Mouse (Mus musculus): Measurements from ENCODE around the gene Usp46. TPM values are rescaled to one million over a fixed set of nuclear protein-coding genes. Genes with fewer than 3 reads are reported as not detected.

Usp46 gene
- total and polyA plus RNA-seq, 3 experiments: 14.5 to 23.6 TPM; not detected in 1

GRCm38 (mm10) chr5:74067346-74067745 is 885 bp downstream of the Usp46 start:
- Histone ChIP-seq H3K9ac (ENCODE audit: control insufficient read depth, low read depth, low read length, poor library complexity, severe bottlenecking) (peak overlapping the region; percentile 95), H3K9me3 (replicated peaks; ENCODE audit: insufficient read depth, low read length) (no peaks in the 10 kb centered on the region), H3K27me3 (ENCODE audit: control insufficient read depth in 1 of 2, insufficient read depth in 2 of 2, low read length in 2 of 2) (no peaks in the 10 kb centered on the region), H3K27ac (ENCODE audit: control insufficient read depth, low read depth, low read length) (peak overlapping the region; percentile 61), H3K4me3 (ENCODE audit: control insufficient read depth in 1 of 2, insufficient read depth in 1 of 2, low read depth in 2 of 2, low read length in 2 of 2) (peak overlapping the region; percentile 66 to 96), H3K36me3 (ENCODE audit: control insufficient read depth in 1 of 2, insufficient read depth in 2 of 2, low read length in 2 of 2) (peaks cover 0 to 38% of the 10 kb centered on the region in 2 experiments; a peak in 2 of 4 replicates), H3K79me2 (ENCODE audit: control insufficient read depth, insufficient read depth, low read length, poor library complexity) (peaks cover 21% of the 10 kb centered on the region), H3K4me1 (ENCODE audit: control insufficient read depth in 1 of 2, insufficient read depth in 2 of 2, low read length in 2 of 2) (peaks cover 13 to 36% of the 10 kb centered on the region in 2 experiments)
- DNase-seq (ENCODE audit: low read depth, low spot score): peak; percentile 50
- TF ChIP-seq TAL1 (IDR thresholded peaks at IDR 0.05; ENCODE audit: low read length) (peak; percentile 21), HCFC1 (IDR thresholded peaks at IDR 0.05; ENCODE audit: low read depth, low read length) (no peak)

- Histone ChIP-seq H3K27me3 (ENCODE audit: control insufficient read depth in 1 of 2, insufficient read depth in 2 of 2, low read length in 2 of 2) (no peaks in the 10 kb centered on the region), H3K4me3 (ENCODE audit: control insufficient read depth in 1 of 2, insufficient read depth in 1 of 2, low read depth in 2 of 2, low read length in 2 of 2) (no peak overlapping the region), H3K4me1 (ENCODE audit: control insufficient read depth in 1 of 2, insufficient read depth in 2 of 2, low read length in 2 of 2) (peaks cover 19 to 42% of the 10 kb centered on the region in 2 experiments), H3K36me3 (ENCODE audit: control insufficient read depth in 1 of 2, insufficient read depth in 2 of 2, low read length in 2 of 2) (peaks cover 0 to 42% of the 10 kb centered on the region in 2 experiments; a peak in 2 of 4 replicates), H3K9ac (ENCODE audit: control insufficient read depth, low read depth, low read length, poor library complexity, severe bottlenecking) (peak overlapping the region; percentile 18), H3K79me2 (ENCODE audit: control insufficient read depth, insufficient read depth, low read length, poor library complexity) (peaks cover 23% of the 10 kb centered on the region), H3K9me3 (replicated peaks; ENCODE audit: insufficient read depth, low read length) (no peaks in the 10 kb centered on the region), H3K27ac (ENCODE audit: control insufficient read depth, low read depth, low read length) (peak overlapping the region; percentile 99)
- DNase-seq (ENCODE audit: low read depth, low spot score): peak; percentile 30
- TF ChIP-seq EP300 (IDR thresholded peaks at IDR 0.05; ENCODE audit: low read depth in 1 of 2, low read length in 2 of 2) (0 out of 4 replicates have a peak, but pooled peaks of 1 of the 2 experiments have one; percentile 5), MXI1 (IDR thresholded peaks at IDR 0.05; ENCODE audit: low read depth, low read length) (peak; percentile 78), GABPA (IDR thresholded peaks at IDR 0.05; ENCODE audit: low read depth, low read length) (no peak), SIN3A (IDR thresholded peaks at IDR 0.05; ENCODE audit: low read length) (no peak), BHLHE40 (IDR thresholded peaks at IDR 0.05; ENCODE audit: borderline replicate concordance, low read depth, low read length) (0 out of 2 replicates have a peak, but pooled peaks have one; percentile 11), TAL1 (IDR thresholded peaks at IDR 0.05; ENCODE audit: low read length) (no peak), MYC (IDR thresholded peaks at IDR 0.05; ENCODE audit: low read depth, low read length) (no peak), MAX (IDR thresholded peaks at IDR 0.05; ENCODE audit: low read length) (peak; percentile 55)
These were observed 1.7 kb downstream of the Usp46 start for GRCm38 (mm10) chr5:74066416-74067115.

GRCm38 (mm10) chr5:74065565-74066275 is 2.5 kb downstream of the Usp46 start:
- peaks cover 21 to 49% of the 10 kb centered on the region in 2 experiments for H3K4me1 ChIP-seq (ENCODE audit: control insufficient read depth in 1 of 2, insufficient read depth in 2 of 2, low read length in 2 of 2)
- peak overlapping the region; percentile 52 for H3K9ac ChIP-seq (ENCODE audit: control insufficient read depth, low read depth, low read length, poor library complexity, severe bottlenecking)
- H3K27ac ChIP-seq (ENCODE audit: control insufficient read depth, low read depth, low read length): peak overlapping the region; percentile 99
- H3K4me3 ChIP-seq (ENCODE audit: control insufficient read depth in 1 of 2, insufficient read depth in 1 of 2, low read depth in 2 of 2, low read length in 2 of 2): peak overlapping the region; percentile 27 to 50
- no peaks in the 10 kb centered on the region for H3K27me3 ChIP-seq (ENCODE audit: control insufficient read depth in 1 of 2, insufficient read depth in 2 of 2, low read length in 2 of 2)
- no peaks in the 10 kb centered on the region for H3K9me3 ChIP-seq (replicated peaks; ENCODE audit: insufficient read depth, low read length)
- peaks cover 0 to 50% of the 10 kb centered on the region in 2 experiments; a peak in 2 of 4 replicates for H3K36me3 ChIP-seq (ENCODE audit: control insufficient read depth in 1 of 2, insufficient read depth in 2 of 2, low read length in 2 of 2)
- DNase-seq (ENCODE audit: low read depth, low spot score): peak; percentile 81
- TF ChIP-seq TBP (IDR thresholded peaks at IDR 0.05; ENCODE audit: low read depth, low read length) (0 out of 2 replicates have a peak, but pooled peaks have one; percentile 7), E2F4 (IDR thresholded peaks at IDR 0.05; ENCODE audit: borderline replicate concordance, low read depth, low read length) (no peak), TCF12 (IDR thresholded peaks at IDR 0.05; ENCODE audit: low read depth, low read length) (peak; percentile 79), ETS1 (IDR thresholded peaks at IDR 0.05; ENCODE audit: low read depth, low read length) (0 out of 2 replicates have a peak, but pooled peaks have one; percentile 49), NELFE (IDR thresholded peaks at IDR 0.05; ENCODE audit: low read depth, low read length) (no peak), GATA1 (IDR thresholded peaks at IDR 0.05; ENCODE audit: low read depth, low read length) (peak; percentile 70), TAL1 (IDR thresholded peaks at IDR 0.05; ENCODE audit: low read length) (peak; percentile 76), POLR2AphosphoS5 (IDR thresholded peaks at IDR 0.05; ENCODE audit: borderline replicate concordance, low read depth, low read length) (no peak), KAT2A (conservative IDR thresholded peaks at IDR 0.05; ENCODE audit: low read depth, low read length) (no peak), EP300 (IDR thresholded peaks at IDR 0.05; ENCODE audit: low read depth in 1 of 2, low read length in 2 of 2) (peak; percentile 52 to 58; a peak in 3 of 4 replicates), MAZ (IDR thresholded peaks at IDR 0.05; ENCODE audit: low read depth, low read length) (0 out of 2 replicates have a peak, but pooled peaks have one; percentile 40), RCOR1 (IDR thresholded peaks at IDR 0.05; ENCODE audit: low read depth, low read length) (0 out of 2 replicates have a peak, but pooled peaks have one; percentile 31)
- H3K79me2 ChIP-seq (ENCODE audit: control insufficient read depth, insufficient read depth, low read length, poor library complexity): peaks cover 31% of the 10 kb centered on the region

Measured in MEL (cell line).